Mouse (Mus musculus): ENCODE measurements around the gene Atp6v0a4. TPM values are rescaled to one million over a fixed set of nuclear protein-coding genes. Genes with fewer than 3 reads are reported as not detected.

The Atp6v0a4 gene
- polyA plus RNA-seq, 1 experiment from 2014 or later, result not detected

DNA sequence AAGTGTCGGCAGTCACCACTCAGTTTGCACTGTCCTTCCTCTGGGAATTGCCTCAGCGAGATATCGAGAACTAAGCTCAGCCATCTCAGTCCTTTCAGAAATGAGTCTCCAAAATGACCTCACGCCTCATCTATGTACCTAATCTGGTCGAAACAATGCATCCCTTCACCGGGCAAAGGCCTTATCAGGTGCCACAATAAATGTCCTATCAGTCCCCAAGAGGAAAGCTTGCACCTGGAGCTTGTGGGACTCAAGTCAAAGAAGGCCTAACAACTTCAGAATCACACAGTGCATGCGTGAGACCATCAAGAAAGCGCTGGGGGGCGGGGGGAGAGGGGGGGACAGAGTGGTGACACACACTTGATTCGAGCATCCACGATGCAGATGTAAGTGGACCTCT lies 27.9 kb upstream of the Atp6v0a4 start:
- no peak overlapping the region for H3K4me3 ChIP-seq (ENCODE audit: low read depth, low read length)
- H3K4me2 ChIP-seq, result no peak overlapping the region
- no peaks in the 10 kb centered on the region for H3K4me1 ChIP-seq (ENCODE audit: control insufficient read depth, insufficient read depth, low read length)
- no peaks in the 10 kb centered on the region for H3K27me3 ChIP-seq (ENCODE audit: control insufficient read depth, insufficient read depth, low read length)
- H3K9me3 ChIP-seq (ENCODE audit: control insufficient read depth, low read length), result no peaks in the 10 kb centered on the region
- DNase-seq (ENCODE audit: low spot score, missing footprints) (no peak), ATAC-seq (ENCODE audit: low FRiP score) (no peak)
- 89% methylated on average over 11 of the region's 11 CpGs for WGBS
- no peak overlapping the region for H3K27ac ChIP-seq (ENCODE audit: low read depth, low read length)
- H3K9ac ChIP-seq (ENCODE audit: low read length), result no peak overlapping the region
- peaks cover 6% of the 10 kb centered on the region for H3K36me3 ChIP-seq (ENCODE audit: control insufficient read depth, insufficient read depth, low read length)

DNA sequence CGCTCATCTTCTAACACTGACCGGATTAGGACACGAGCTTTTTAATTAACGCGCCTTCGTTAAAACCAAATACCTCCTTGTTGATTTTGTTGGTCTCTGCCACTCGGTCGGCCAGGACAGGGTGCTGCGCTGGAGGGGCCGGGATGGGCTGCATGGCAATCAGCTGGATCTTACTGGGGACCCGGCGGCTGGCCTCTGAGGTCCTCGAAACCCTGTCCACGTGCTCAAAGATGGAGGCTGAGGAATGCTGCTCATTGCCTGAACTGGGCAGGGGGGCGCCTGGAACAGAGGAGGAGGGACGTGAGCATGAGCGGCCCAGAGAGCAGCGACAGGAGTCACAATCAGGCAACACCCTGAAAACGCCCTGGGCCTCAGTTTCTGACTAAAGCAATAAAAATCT lies 25.1 kb upstream of the Atp6v0a4 start:
- Histone ChIP-seq H3K36me3 (ENCODE audit: control insufficient read depth, insufficient read depth, low read length) (peaks cover 8% of the 10 kb centered on the region), H3K9me3 (ENCODE audit: control insufficient read depth, low read length) (no peaks in the 10 kb centered on the region), H3K9ac (ENCODE audit: low read length) (no peak overlapping the region), H3K4me3 (ENCODE audit: low read depth, low read length) (no peak overlapping the region), H3K4me1 (ENCODE audit: control insufficient read depth, insufficient read depth, low read length) (no peaks in the 10 kb centered on the region), H3K4me2 (no peak overlapping the region), H3K27me3 (ENCODE audit: control insufficient read depth, insufficient read depth, low read length) (no peaks in the 10 kb centered on the region), H3K27ac (ENCODE audit: low read depth, low read length) (no peak overlapping the region)
- no peak for DNase-seq (ENCODE audit: low spot score, missing footprints)
- no peak for ATAC-seq (ENCODE audit: low FRiP score)
- WGBS, result 89% methylated on average over 19 of the region's 19 CpGs

DNA sequence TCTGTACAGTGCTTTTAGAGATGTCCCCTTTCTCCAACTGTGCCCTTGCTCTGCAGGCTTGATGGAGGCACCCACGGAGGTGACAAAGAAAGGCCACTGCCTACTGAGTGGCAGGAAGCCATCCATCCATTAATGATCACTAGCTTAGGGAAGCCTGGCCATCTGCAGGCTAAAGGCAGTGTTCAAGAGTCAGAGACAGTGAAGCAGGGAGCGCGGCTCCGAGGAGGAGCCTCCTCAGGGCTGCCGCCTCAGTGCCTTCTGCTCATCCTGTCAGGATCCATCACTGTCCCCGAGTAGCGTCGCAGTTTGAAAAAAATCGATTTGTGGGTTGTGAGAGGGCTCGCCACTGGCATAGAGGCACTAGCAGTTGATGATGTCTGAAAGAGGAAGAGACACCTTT lies 24.2 kb upstream of the Atp6v0a4 start:
- no peak overlapping the region for H3K27ac ChIP-seq (ENCODE audit: low read depth, low read length)
- peaks cover 8% of the 10 kb centered on the region for H3K36me3 ChIP-seq (ENCODE audit: control insufficient read depth, insufficient read depth, low read length)
- H3K4me3 ChIP-seq (ENCODE audit: low read depth, low read length), result no peak overlapping the region
- ATAC-seq (ENCODE audit: low FRiP score), result no peak
- H3K9me3 ChIP-seq (ENCODE audit: control insufficient read depth, low read length), result no peaks in the 10 kb centered on the region
- no peaks in the 10 kb centered on the region for H3K4me1 ChIP-seq (ENCODE audit: control insufficient read depth, insufficient read depth, low read length)
- 94% methylated on average over 10 of the region's 10 CpGs for WGBS
- no peak for DNase-seq (ENCODE audit: low spot score, missing footprints)
- no peak overlapping the region for H3K4me2 ChIP-seq
- no peak overlapping the region for H3K9ac ChIP-seq (ENCODE audit: low read length)
- H3K27me3 ChIP-seq (ENCODE audit: control insufficient read depth, insufficient read depth, low read length), result no peaks in the 10 kb centered on the region

DNA sequence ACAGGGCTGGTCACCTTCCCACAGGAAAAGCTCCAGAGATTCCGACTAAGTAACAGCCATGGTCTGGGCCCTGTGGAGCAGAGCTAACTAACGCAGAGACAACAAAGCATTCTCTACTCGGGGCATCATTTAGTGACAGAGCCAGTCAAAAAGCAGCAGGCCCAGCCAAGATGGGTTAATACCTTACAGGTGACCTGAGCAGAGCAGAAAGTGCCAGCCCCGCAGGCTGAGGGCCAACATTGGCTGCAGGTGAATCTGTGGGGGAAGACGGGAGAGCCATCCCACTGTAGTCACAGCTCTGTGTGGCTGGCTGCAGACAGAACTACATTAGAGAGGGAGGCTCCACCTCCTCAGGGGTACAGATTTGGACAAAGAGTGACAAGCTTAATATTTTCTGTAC lies 22.9 kb upstream of the Atp6v0a4 start:
- Histone ChIP-seq H3K9ac (ENCODE audit: low read length) (no peak overlapping the region), H3K4me2 (no peak overlapping the region), H3K27ac (ENCODE audit: low read depth, low read length) (no peak overlapping the region), H3K9me3 (ENCODE audit: control insufficient read depth, low read length) (no peaks in the 10 kb centered on the region), H3K4me1 (ENCODE audit: control insufficient read depth, insufficient read depth, low read length) (no peaks in the 10 kb centered on the region), H3K27me3 (ENCODE audit: control insufficient read depth, insufficient read depth, low read length) (no peaks in the 10 kb centered on the region), H3K36me3 (ENCODE audit: control insufficient read depth, insufficient read depth, low read length) (peaks cover 8% of the 10 kb centered on the region), H3K4me3 (ENCODE audit: low read depth, low read length) (no peak overlapping the region)
- DNase-seq (ENCODE audit: low spot score, missing footprints) (no peak), ATAC-seq (ENCODE audit: low FRiP score) (no peak)
- WGBS, result 77% methylated on average over 5 of the region's 5 CpGs

DNA sequence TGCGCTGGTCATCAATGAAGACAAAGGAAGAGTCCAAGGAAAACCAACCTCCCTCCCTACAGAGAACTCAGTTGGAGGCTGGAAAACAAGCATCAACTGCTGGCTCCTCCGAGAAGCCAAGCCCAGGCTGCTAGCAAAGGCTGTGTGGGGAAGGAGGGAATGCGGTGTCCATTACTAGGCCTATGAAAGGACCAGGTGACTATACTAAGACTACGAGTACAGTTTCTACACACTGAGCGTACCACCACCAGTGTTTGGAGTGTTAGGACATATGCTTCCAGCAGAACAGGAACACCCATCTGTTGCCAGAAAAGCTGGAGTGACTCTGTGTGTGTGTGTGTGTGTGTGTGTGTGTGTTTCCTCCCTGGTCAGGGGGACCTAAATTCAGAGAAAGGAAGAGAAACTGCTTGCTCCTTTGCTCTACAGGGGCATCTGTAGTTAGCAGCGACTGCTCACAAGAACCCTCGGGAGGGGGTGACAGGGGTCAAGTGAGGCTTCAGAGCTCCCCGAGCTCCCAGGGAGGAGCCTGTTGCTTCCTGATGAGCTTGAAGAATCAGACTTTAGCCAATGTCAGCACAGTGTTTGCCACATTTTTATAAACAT lies 21.2 kb upstream of the Atp6v0a4 start:
- peaks cover 8% of the 10 kb centered on the region for H3K36me3 ChIP-seq (ENCODE audit: control insufficient read depth, insufficient read depth, low read length)
- H3K9me3 ChIP-seq (ENCODE audit: control insufficient read depth, low read length), result no peaks in the 10 kb centered on the region
- no peaks in the 10 kb centered on the region for H3K27me3 ChIP-seq (ENCODE audit: control insufficient read depth, insufficient read depth, low read length)
- ATAC-seq (ENCODE audit: low FRiP score) (no peak), DNase-seq (ENCODE audit: low spot score, missing footprints) (no peak)
- no peak overlapping the region for H3K4me3 ChIP-seq (ENCODE audit: low read depth, low read length)
- no peak overlapping the region for H3K27ac ChIP-seq (ENCODE audit: low read depth, low read length)
- no peak overlapping the region for H3K9ac ChIP-seq (ENCODE audit: low read length)
- 65% methylated on average over 8 of the region's 8 CpGs for WGBS
- H3K4me2 ChIP-seq, result no peak overlapping the region
- H3K4me1 ChIP-seq (ENCODE audit: control insufficient read depth, insufficient read depth, low read length), result no peaks in the 10 kb centered on the region

DNA sequence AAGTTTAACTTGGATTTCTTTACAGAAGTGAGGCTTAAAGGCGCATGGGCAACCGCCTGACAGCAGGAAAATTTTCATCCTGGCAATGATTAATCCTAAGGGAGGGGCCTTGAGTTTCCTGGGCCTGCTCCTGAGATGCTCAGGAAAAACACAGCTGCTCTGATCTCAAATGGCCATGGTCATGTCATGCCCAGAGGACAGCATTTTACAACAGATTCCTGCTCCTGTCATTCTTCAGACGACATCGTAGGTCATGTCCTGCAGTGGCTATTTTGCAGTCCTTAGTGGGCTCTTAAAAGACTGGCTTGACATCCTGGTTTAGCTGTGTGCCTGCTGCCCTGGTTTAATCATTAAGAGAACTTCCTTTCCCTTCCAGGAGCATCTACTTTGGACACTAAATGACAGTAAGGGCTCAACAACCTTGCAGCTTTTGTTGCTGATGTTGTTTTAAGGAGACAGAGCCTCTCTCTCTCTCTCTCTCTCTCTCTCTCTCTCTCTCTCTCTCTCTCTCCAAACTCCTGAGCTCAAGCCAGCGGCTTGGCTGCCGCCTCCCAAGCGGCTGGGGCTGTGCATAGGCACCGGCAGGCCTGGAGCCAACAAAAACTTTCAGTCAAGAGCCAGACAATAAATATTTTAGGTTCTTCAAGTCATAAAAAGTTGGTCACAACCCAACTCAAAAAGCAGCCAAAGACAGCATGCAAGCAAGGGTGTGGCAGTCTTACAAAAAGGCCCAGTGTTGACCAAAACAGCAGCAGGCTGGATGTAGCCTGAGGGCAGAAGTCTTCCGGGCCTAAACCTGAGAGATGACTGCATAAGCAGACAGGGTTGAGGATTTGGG lies 20.0 kb upstream of the Atp6v0a4 start:
- peaks cover 8% of the 10 kb centered on the region for H3K36me3 ChIP-seq (ENCODE audit: control insufficient read depth, insufficient read depth, low read length)
- no peaks in the 10 kb centered on the region for H3K9me3 ChIP-seq (ENCODE audit: control insufficient read depth, low read length)
- no peak overlapping the region for H3K4me3 ChIP-seq (ENCODE audit: low read depth, low read length)
- H3K27me3 ChIP-seq (ENCODE audit: control insufficient read depth, insufficient read depth, low read length), result no peaks in the 10 kb centered on the region
- DNase-seq (ENCODE audit: low spot score, missing footprints), result no peak
- H3K9ac ChIP-seq (ENCODE audit: low read length), result no peak overlapping the region
- H3K4me1 ChIP-seq (ENCODE audit: control insufficient read depth, insufficient read depth, low read length), result no peaks in the 10 kb centered on the region
- ATAC-seq (ENCODE audit: low FRiP score), result no peak
- WGBS, result 88% methylated on average over 9 of the region's 9 CpGs
- H3K4me2 ChIP-seq, result no peak overlapping the region
- no peak overlapping the region for H3K27ac ChIP-seq (ENCODE audit: low read depth, low read length)

DNA sequence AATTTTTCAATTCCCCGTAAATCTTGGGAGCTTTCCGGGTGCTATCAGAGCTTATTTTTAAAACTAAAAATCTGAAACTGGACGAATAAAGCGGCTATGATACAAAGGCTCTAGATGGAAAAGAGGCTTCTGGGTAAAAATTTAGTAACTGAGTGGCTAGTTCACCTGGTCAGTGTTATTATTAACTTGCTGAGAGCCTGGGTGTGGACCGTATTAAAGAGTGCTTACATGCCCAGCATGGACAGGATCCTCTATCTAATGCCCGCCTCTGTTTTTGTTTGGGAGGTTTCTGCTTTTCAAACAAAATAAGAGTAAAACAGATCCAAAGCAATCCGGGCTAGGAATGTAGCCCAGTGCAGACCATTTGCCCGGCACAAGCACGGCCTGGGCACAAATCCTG lies 16.0 kb upstream of the Atp6v0a4 start:
- Histone ChIP-seq H3K4me2 (no peak overlapping the region), H3K27ac (ENCODE audit: low read depth, low read length) (no peak overlapping the region), H3K4me3 (ENCODE audit: low read depth, low read length) (no peak overlapping the region), H3K36me3 (ENCODE audit: control insufficient read depth, insufficient read depth, low read length) (peaks cover 8% of the 10 kb centered on the region), H3K27me3 (ENCODE audit: control insufficient read depth, insufficient read depth, low read length) (no peaks in the 10 kb centered on the region), H3K4me1 (ENCODE audit: control insufficient read depth, insufficient read depth, low read length) (no peaks in the 10 kb centered on the region), H3K9ac (ENCODE audit: low read length) (no peak overlapping the region), H3K9me3 (ENCODE audit: control insufficient read depth, low read length) (no peaks in the 10 kb centered on the region)
- no peak for DNase-seq (ENCODE audit: low spot score, missing footprints)
- ATAC-seq (ENCODE audit: low FRiP score), result no peak
- WGBS, result 91% methylated on average over 9 of the region's 9 CpGs

DNA sequence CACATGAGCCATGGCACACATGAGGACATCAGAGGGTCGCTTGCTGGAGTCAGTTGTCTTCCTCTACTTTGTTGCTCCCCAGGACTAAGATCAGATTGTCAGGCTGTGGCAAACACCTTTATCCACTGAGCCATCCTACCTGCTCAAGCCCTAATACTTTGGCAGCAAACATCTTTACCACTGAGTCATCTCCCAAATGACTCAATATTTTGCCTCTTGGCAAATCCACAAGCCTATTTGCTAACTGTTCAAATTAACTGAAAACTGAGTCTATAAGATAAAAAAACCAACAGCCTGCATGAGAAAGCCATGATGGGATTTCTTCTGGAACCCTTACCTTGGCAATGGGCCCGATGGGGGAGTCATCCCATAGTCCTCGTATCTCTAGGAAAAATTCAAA lies 14.7 kb upstream of the Atp6v0a4 start:
- Histone ChIP-seq H3K9me3 (ENCODE audit: control insufficient read depth, low read length) (no peaks in the 10 kb centered on the region), H3K4me1 (ENCODE audit: control insufficient read depth, insufficient read depth, low read length) (no peaks in the 10 kb centered on the region), H3K36me3 (ENCODE audit: control insufficient read depth, insufficient read depth, low read length) (peaks cover 8% of the 10 kb centered on the region), H3K27me3 (ENCODE audit: control insufficient read depth, insufficient read depth, low read length) (no peaks in the 10 kb centered on the region), H3K9ac (ENCODE audit: low read length) (no peak overlapping the region), H3K4me2 (no peak overlapping the region), H3K27ac (ENCODE audit: low read depth, low read length) (no peak overlapping the region), H3K4me3 (ENCODE audit: low read depth, low read length) (no peak overlapping the region)
- no peak for DNase-seq (ENCODE audit: low spot score, missing footprints)
- WGBS, result 92% methylated on average over 3 of the region's 3 CpGs
- no peak for ATAC-seq (ENCODE audit: low FRiP score)

DNA sequence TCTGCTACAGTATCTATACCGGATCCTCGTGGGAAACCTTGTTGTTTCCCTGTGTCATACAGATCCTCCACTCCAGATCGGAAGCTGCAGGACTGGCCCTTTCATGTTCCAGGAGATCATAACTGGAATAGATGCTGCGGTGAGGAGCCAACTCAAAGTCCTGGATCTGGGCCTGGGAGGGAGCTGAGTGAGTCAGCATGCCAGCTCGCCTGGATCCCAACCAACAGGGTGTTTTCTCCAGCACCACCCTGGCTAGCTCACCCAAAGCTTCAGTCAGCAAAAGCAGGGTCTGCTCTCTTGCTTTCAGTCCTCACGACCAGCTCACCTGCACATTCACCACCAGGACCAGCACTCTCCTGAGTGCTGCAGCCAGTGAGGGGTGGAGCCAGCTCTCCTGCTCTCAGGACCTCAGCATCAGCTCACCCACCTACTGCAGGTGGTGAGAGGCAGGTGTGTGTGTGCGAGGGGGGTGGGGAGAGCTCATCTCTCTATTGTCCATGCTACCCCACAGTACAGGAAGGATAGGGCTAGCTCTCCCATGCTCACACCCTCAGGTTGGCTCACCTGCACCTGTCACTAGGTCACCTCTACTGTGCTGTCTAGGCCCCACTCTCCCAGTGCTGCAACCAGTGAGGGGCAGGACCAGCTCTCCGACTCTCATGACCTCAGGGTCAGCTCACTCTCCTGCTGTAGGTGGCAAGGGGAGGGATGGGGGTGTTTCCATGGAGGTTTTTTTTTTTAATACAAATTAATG lies 10.6 kb upstream of the Atp6v0a4 start:
- Histone ChIP-seq H3K4me1 (ENCODE audit: control insufficient read depth, insufficient read depth, low read length) (no peaks in the 10 kb centered on the region), H3K4me3 (ENCODE audit: low read depth, low read length) (no peak overlapping the region), H3K27me3 (ENCODE audit: control insufficient read depth, insufficient read depth, low read length) (no peaks in the 10 kb centered on the region), H3K9me3 (ENCODE audit: control insufficient read depth, low read length) (no peaks in the 10 kb centered on the region; the same call in 1 of the 2 replicates), H3K27ac (ENCODE audit: low read depth, low read length) (no peak overlapping the region), H3K4me2 (no peak overlapping the region), H3K36me3 (ENCODE audit: control insufficient read depth, insufficient read depth, low read length) (peaks cover 13% of the 10 kb centered on the region), H3K9ac (ENCODE audit: low read length) (no peak overlapping the region)
- DNase-seq (ENCODE audit: low spot score, missing footprints) (no peak), ATAC-seq (ENCODE audit: low FRiP score) (no peak)
- 85% methylated on average over 8 of the region's 8 CpGs for WGBS

Data from midbrain, embryonic 11.5 days (tissue).